Mouse (Mus musculus) embryo, embryonic 10 days (tissue): ENCODE data around the gene Frmd8.

Source experiments
- DNase-seq: peaks from one replicate; pipeline ENCODE4 v3.0.0-alpha.2; 2015; ENCODE audit warnings: low spot score

Gene Frmd8

DNA sequence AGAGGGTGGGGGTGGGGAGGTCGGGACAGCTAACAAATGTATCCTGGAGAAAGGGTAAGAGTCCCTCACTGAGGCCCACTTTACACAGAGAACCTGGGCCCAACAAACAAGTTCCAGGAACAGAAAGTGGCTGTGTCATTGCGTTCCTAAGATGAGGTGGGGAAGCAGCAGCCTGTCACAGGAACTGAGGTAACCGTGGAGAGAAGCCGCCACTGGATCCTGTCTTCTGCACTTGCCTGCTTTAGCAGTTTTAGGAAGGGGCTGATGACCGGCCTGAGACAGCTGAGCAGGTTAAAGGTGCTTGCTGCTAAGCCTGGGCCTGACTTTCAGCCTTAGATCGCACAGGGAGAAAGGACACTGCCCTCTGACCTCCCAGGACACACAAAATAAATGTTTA is 68.3 kb downstream of the Frmd8 start:
- DNase-seq = peak; percentile 38

DNA sequence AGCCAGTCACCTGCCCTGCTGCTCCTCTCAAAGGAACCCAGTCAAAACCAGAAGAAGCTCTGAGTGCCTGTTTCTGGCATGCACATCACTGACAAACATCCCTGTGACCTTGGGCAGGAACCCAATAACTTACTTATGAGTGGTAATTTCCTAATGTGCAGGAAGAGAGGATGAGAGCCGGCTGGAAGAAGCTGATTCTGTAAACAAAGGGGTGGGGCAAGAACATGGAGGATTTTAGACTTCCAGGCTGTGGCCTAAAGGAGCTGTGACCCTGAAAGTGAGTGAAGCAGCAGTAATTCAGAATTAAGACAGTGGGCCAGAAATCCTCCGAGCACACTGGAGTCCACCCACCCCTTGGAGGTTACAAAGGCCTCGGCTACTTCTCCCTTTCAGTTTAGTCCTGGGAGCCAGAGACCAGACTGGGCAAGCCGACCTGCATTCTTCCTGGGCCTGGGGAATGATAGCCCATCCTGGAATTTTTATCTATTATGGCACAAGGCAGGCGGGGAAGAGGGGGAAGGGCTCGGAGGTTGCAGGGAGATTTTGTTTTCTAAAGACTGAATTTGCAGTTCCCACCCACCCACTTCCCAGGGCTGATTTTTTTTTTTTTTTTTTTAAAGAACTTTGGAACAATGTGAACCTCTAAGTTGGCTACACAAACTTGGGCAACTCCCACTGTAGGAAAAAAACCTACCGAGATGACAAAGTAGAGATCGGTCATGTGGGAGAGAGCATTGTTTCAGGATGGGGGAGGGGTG is 68.8 kb downstream of the Frmd8 start:
- DNase-seq = peak; percentile 53

DNA sequence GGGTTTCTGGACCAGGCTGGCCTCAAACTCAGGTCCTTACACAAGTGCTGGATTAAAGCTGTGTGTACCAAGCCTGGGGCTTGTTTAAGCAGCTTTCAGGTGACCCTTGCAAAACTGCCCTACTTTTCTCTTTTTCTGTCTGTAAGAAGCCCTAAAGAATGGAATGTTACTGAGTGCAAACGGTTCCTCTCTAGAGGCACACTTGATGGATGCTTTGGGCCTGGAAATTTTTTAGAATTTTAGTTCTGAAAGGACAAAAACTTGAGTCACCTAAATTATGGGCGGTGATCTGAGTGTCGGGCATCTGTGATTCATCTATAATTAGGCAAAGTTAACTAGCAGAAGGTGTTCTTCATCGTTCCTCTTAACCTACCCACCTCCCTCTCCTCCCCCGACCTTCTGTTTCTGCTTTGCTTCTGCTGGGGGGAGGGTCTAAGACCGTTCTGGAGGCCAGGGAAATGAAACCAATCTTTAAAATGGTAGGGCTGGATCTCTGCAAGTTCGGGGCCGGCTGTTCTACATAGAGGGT is 70.6 kb downstream of the Frmd8 start:
- peak; percentile 48 for DNase-seq

DNA sequence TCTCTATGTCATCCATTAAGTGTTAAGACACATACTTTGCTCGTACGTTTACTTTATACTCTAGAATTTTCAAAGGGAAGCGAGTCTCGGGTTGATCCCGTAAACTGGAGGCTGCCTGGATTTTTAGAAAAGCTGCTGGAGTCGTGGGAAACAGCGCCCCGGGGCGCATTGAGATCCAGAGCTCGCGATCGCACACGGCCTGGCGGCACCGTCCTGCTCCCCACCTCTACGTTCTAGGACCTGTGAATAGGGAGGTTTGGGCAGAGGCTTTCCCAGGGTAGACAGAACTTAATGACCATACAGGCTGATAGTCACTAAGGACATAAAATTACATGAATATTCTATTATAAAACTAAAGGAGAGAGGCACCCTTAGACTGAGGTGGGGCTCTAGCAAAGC is 71.2 kb downstream of the Frmd8 start:
- no peak for DNase-seq

DNA sequence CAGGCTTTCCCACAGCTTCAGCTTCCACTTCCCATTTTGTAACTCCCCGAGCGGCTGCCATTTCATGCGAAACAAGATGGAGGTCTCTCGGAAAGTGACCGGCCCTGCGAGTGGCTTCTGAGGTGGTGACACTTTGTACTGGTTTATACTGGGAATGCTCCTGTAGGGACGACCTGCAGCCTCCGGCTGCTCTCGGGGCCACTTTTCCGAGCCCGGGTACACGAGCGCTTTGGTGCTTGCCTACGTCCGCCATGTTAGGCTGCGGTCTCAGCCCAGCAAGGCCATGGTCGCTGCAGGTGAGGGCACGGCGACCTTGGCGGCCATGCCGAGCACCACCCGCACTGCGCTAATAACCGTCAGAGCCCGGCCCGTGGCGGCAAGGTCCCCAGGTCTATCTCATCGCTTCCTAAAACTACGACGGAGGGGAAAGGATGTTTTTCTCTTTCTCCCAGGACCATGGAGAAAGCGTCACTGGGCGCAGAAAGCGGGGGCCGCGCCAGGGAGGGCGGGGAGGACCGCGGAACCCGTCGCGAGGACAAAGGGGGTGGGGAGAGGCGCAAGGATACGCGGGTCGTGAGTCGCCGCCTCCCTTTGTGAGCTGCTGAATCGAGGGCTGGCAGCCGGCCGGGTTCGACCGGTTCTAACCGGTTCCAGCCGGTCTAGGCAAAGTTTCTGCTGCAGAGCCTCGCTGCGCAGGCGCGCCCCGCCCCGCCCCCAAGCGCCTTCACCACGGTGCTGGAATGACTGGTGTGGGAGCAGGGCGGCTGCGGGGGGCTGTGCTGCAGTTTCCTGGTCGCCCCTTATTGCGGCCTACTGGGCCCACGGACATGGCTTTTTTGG is 71.8 kb downstream of the Frmd8 start:
- peak; percentile 98 for DNase-seq

DNA sequence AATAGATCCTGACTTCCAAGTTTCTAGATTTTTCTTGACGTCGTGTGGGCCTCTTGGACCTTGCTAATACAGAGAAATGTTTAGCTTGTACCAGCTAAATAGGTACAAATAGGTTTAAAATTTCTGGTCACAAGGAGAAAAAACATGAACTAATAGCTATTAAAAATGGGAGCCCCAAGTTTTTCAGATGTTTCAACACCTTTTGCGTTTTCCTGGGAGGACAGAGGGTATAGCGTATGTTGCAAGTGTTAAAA is 72.4 kb downstream of the Frmd8 start:
- DNase-seq = no peak

DNA sequence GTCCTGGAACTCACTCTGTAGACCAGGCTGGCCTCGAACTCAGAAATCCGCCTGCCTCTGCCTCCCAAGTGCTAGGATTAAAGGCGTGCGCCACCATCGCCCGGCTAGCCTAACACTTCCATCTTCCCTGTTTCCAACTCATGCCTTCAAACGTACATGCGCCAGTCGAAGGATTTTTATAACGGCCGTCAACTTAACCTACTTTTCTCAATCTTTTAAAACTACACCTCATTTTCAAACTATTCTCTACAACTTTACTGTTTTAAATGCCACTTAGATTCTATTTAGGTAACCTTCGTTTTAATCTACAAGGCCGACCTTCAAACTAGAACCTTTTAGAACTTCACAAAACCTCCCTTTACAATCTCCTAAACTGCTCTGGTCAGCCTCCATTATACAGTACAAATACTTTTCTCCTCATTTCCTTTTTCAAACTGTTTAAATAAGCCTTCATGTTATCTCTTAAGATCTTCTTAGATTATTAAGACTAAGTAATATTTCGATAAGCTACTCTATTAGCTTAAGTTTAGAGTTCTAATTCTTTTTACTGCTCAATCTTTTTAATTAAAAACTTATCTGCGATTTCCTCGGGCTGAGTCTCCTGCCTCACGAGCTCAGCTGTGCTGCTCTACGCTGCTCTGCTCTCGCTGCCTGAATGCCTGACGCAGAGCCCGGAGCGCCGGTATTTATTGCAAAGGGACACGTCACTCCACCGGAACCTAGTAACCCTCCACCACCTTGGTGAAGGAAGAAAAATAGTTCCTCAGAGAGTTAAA is 72.9 kb downstream of the Frmd8 start:
- DNase-seq = peak; percentile 97

DNA sequence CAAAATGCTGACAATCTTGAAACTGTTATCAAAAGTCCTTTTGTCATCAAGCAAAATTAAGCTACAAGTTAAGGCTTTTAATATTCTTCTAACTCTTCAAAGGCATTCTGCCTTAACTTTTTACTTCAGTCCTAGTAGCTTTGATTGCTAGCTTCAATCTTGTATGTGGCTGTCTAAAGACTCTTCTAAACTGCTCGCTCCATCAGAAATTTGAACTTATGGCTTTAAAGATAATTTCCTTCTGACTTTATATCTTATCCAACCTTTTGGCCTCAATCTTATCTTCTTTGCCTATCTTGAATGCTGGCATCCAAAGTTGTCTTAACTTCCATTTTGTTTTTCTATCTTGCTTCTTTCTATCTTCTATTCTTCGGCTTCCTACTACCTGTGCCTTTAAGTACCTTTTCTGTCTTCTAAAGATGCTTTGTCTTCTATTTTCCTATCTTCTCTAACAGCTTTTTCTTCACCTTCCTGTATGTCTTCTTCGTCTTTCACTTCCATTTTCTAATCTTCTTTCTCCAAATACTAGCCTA is 73.6 kb downstream of the Frmd8 start:
- no peak for DNase-seq

DNA sequence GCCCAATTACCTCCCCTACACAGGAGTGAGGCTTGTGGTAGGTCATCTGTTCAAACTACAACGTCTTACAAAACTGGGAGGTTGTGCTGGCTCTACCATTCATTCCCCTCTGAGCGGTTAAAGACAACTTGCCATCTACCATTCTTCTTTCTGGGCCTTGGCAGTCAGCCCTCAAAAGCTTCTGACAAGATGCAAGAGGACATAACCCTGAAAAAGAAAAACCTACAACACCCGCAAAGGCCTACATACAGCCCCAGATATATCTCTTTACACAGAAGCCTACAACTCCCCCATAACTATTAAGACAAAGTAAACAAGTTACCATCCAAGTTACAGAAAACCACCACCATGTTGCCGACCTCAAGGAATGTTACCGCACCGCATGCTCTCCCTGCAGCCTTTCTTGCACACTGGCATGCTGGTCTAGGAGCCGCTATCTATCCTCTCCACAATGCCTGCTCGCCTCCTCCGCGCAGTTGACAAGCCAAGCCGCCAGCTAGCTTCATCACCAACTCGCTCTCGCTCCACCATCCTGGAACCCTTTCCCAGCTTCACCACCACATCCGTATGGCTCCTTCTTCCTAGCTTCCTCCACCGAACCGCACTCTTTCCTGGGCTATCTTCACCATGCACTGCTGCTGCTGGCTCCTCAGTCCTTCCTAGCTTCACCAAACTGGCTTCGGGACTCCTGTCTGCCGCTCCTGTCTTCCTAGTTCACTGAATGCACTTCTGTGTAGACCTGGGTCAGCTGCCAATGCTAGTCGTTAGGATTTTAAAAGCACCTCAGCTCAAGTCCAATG is 74.2 kb downstream of the Frmd8 start:
- DNase-seq = peak; percentile 67

DNA sequence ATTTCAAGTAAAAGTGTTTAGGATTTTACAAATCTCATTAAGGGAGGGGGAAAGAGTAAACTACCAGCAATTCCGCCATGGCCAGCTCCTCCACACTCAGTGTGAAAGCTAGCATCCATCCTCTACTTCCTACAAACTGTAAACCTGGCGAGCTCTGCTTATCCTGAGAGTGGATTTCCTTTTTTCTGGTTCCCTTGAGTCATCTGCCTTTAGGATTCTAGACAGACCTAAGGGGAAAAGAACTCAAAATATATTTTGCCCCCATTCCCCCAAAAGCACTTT is 74.8 kb downstream of the Frmd8 start:
- DNase-seq = peak; percentile 35
